Mouse (Mus musculus) olfactory bulb, adult 2 months (tissue): ENCODE results near the gene Sun5.

Source experiments
- CTCF ChIP-seq: fragments of 200-500 bp; IDR thresholded peaks from 2 replicates; pipeline ENCODE4 v1.5.1; 2012; ENCODE audit warnings: low read depth, mild to moderate bottlenecking, low read length, moderate library complexity; ENCODE audit not compliant: insufficient read depth
- POLR2A ChIP-seq: fragments of 200-500 bp; IDR thresholded peaks from 2 replicates; pipeline ENCODE4 v1.6.1; 2012; ENCODE audit warnings: mild to moderate bottlenecking, low read depth, low read length, moderate library complexity; ENCODE audit not compliant: insufficient read depth

DNA sequence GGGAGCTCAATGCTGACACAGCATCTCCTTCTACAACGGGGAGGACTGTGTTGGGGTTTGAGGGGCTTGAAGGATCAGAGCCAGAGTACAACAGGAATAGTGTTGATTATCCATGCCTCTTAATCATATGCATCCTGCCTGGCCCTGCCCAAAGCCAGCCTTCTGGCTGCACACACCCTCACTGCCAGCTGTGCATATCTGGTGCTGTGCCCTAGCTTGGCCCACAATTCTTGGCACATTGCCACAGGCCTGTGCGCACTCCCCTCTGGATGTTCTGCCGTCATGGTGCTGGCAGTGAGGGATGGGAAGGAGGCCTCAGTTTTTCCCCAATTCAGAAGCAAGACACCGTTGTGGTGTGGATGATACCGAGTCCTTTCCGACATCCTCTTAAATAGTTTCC is 46.3 kb downstream of the Sun5 start:
- TF ChIP-seq CTCF (no peak), POLR2A (no peak)
